Mouse (Mus musculus) midbrain, embryonic 16.5 days (tissue): ENCODE results near the gene Plxna4. TPM values are rescaled to one million over a fixed set of nuclear protein-coding genes. Genes with fewer than 3 reads are reported as not detected.

Source experiments
- ATAC-seq: fragments of 200-750 bp; cut with Nextera tagmentation; 2 replicates; pipeline ENCODE4 v1.8.0; 2017; ENCODE audit warnings: moderate TSS enrichment
- H3K27ac ChIP-seq: fragments of 300-500 bp; sonication (generic); 2 replicates; pipeline ENCODE4 v1.5.1; 2014; ENCODE audit warnings: mild to moderate bottlenecking, low read length, mixed read lengths
- H3K27me3 ChIP-seq: fragments of 300-500 bp; sonication (generic); 2 replicates; pipeline ENCODE4 v1.6.1; 2014; ENCODE audit warnings: low read depth, low read length, mixed read lengths; ENCODE audit not compliant: control insufficient read depth, insufficient read depth
- H3K36me3 ChIP-seq: fragments of 300-500 bp; sonication (generic); 2 replicates; pipeline ENCODE4 v1.6.1; 2014; ENCODE audit warnings: mild to moderate bottlenecking, low read length, moderate library complexity, mixed read lengths; ENCODE audit not compliant: control insufficient read depth, insufficient read depth
- H3K4me1 ChIP-seq: fragments of 300-500 bp; sonication (generic); 2 replicates; pipeline ENCODE4 v1.6.1; 2014; ENCODE audit warnings: mild to moderate bottlenecking, low read length, mixed read lengths; ENCODE audit not compliant: control insufficient read depth, insufficient read depth
- H3K4me2 ChIP-seq: fragments of 300-500 bp; sonication (generic); 2 replicates; pipeline ENCODE4 v1.6.1; 2014; ENCODE audit warnings: mild to moderate bottlenecking, low read length, mixed read lengths
- H3K4me3 ChIP-seq: fragments of 300-500 bp; sonication (generic); 2 replicates; pipeline ENCODE4 v1.5.1; 2014; ENCODE audit warnings: low read depth, mild to moderate bottlenecking, low read length, moderate library complexity, mixed read lengths
- H3K9ac ChIP-seq: fragments of 300-500 bp; sonication (generic); 2 replicates; pipeline ENCODE4 v1.6.1; 2014; ENCODE audit warnings: low read depth, low read length, mixed read lengths
- H3K9me3 ChIP-seq: fragments of 300-500 bp; sonication (generic); replicated peaks from 2 replicates; pipeline ENCODE4 v1.6.1; 2014; ENCODE audit warnings: mild to moderate bottlenecking, low read length, mixed read lengths; ENCODE audit not compliant: control insufficient read depth, poor library complexity, severe bottlenecking
- WGBS: fragments of 180-500 bp; shearing (Covaris S2); extraction: QIAGEN DNeasy Blood & Tissue Kit; methylation state at CpG from one replicate; pipeline ENCODE4 v1.1.7; 2014; 5-methylcytosine and 5-hydroxymethylcytosine counted together
- polyA plus RNA-seq: library from polyadenylated mRNA; unstranded; fragments of >200 nt; fragmentation: Nextera tagmentation; extraction: Ambion mirVana; gene quantifications from 2 replicates; pipeline ENCODE4 v1.2.1, GENCODE M21; 2015

Gene Plxna4
- polyA plus RNA-seq, 1 experiment from 2014 or later: 11.7 TPM

- ATAC-seq: no peak
- H3K9ac ChIP-seq: no peak overlapping the region
- 36% methylated on average over 13 of the region's 13 CpGs for WGBS
Observed at GRCm38 (mm10) chr6:32590979-32591758, 3.2 kb upstream of the Plxna4 start.

GRCm38 (mm10) chr6:32589632-32590031, 1.6 kb upstream of the Plxna4 start:
- ATAC-seq: no peak
- 74% methylated on average over 4 of the region's 4 CpGs for WGBS

More at GRCm38 (mm10) chr6:32590979-32591758, 3.2 kb upstream of the Plxna4 start:
- Histone ChIP-seq H3K36me3 (no peaks in the 10 kb centered on the region), H3K27ac (no peak overlapping the region), H3K27me3 (peaks cover 8% of the 10 kb centered on the region), H3K4me3 (no peak overlapping the region), H3K9me3 (no peaks in the 10 kb centered on the region), H3K4me1 (peaks cover 3% of the 10 kb centered on the region; the same call in 1 of the 2 replicates), H3K4me2 (no peak overlapping the region)

GRCm38 (mm10) chr6:32587136-32588009, 619 bp downstream of the Plxna4 start:
- Histone ChIP-seq H3K27ac (peak overlapping the region; percentile 90), H3K4me2 (peak overlapping the region; percentile 78), H3K9ac (peak overlapping the region; percentile 94), H3K4me1 (peaks cover 23% of the 10 kb centered on the region), H3K36me3 (no peaks in the 10 kb centered on the region), H3K4me3 (peak overlapping the region; percentile 85), H3K27me3 (peaks cover 8% of the 10 kb centered on the region), H3K9me3 (no peaks in the 10 kb centered on the region)
- under 1% methylated on average over 73 of the region's 82 CpGs for WGBS
- ATAC-seq: peak; percentile 47

More at GRCm38 (mm10) chr6:32589632-32590031, 1.6 kb upstream of the Plxna4 start:
- H3K27ac ChIP-seq: no peak overlapping the region
- H3K36me3 ChIP-seq: no peaks in the 10 kb centered on the region
- no peak overlapping the region for H3K4me3 ChIP-seq
- no peak overlapping the region for H3K9ac ChIP-seq
- no peak overlapping the region for H3K4me2 ChIP-seq
- H3K9me3 ChIP-seq: no peaks in the 10 kb centered on the region
- peaks cover 8% of the 10 kb centered on the region for H3K27me3 ChIP-seq
- H3K4me1 ChIP-seq: peaks cover 8% of the 10 kb centered on the region

- Histone ChIP-seq H3K27me3 (peaks cover 7% of the 10 kb centered on the region), H3K4me3 (peak overlapping the region; percentile 85), H3K4me2 (peak overlapping the region; percentile 78), H3K9me3 (no peaks in the 10 kb centered on the region), H3K27ac (peak overlapping the region; percentile 90), H3K9ac (peak overlapping the region; percentile 94), H3K4me1 (peaks cover 26% of the 10 kb centered on the region), H3K36me3 (no peaks in the 10 kb centered on the region)
- WGBS: 2% methylated on average over 11 of the region's 13 CpGs
- no peak for ATAC-seq
Observed at GRCm38 (mm10) chr6:32586821-32587135, 1.2 kb downstream of the Plxna4 start.

- peaks cover 5% of the 10 kb centered on the region; the same call in 1 of the 2 replicates for H3K27me3 ChIP-seq
- no peak for ATAC-seq
- peaks cover 26% of the 10 kb centered on the region for H3K4me1 ChIP-seq
- H3K9ac ChIP-seq: peak overlapping the region; percentile 94
- peak overlapping the region; percentile 78 for H3K4me2 ChIP-seq
- H3K36me3 ChIP-seq: no peaks in the 10 kb centered on the region
- WGBS: 1% methylated on average over 13 of the region's 13 CpGs
- H3K9me3 ChIP-seq: no peaks in the 10 kb centered on the region
- H3K4me3 ChIP-seq: peak overlapping the region; percentile 85
- peak overlapping the region; percentile 90 for H3K27ac ChIP-seq
Observed at GRCm38 (mm10) chr6:32586390-32586789, 1.6 kb downstream of the Plxna4 start.

GRCm38 (mm10) chr6:32585211-32585610, 2.8 kb downstream of the Plxna4 start:
- H3K4me1 ChIP-seq: peaks cover 26% of the 10 kb centered on the region

GRCm38 (mm10) chr6:32584243-32584880, 3.6 kb downstream of the Plxna4 start:
- H3K4me3 ChIP-seq: peak overlapping the region; percentile 85
- no peaks in the 10 kb centered on the region for H3K36me3 ChIP-seq
- no peaks in the 10 kb centered on the region for H3K27me3 ChIP-seq
- H3K9ac ChIP-seq: peak overlapping the region; percentile 49
- peaks cover 26% of the 10 kb centered on the region for H3K4me1 ChIP-seq
- peak overlapping the region; percentile 3; the same call in 1 of the 2 replicates for H3K27ac ChIP-seq
- H3K9me3 ChIP-seq: no peaks in the 10 kb centered on the region
- peak overlapping the region; percentile 78 for H3K4me2 ChIP-seq
- WGBS: 11% methylated on average over 5 of the region's 5 CpGs
- peak; percentile 30; the same call in 1 of the 2 replicates for ATAC-seq

More at GRCm38 (mm10) chr6:32585211-32585610, 2.8 kb downstream of the Plxna4 start:
- Histone ChIP-seq H3K4me2 (peak overlapping the region; percentile 78), H3K27me3 (no peaks in the 10 kb centered on the region), H3K9me3 (no peaks in the 10 kb centered on the region), H3K27ac (peak overlapping the region; percentile 3; the same call in 1 of the 2 replicates), H3K9ac (peak overlapping the region; percentile 49), H3K36me3 (no peaks in the 10 kb centered on the region), H3K4me3 (peak overlapping the region; percentile 85)
- ATAC-seq: no peak
- 28% methylated on average over 3 of the region's 3 CpGs for WGBS

GRCm38 (mm10) chr6:32583582-32583981, 4.4 kb downstream of the Plxna4 start:
- Histone ChIP-seq H3K4me3 (peak overlapping the region; percentile 85), H3K9me3 (no peaks in the 10 kb centered on the region), H3K36me3 (no peaks in the 10 kb centered on the region), H3K4me1 (peaks cover 26% of the 10 kb centered on the region), H3K9ac (peak overlapping the region; percentile 58), H3K27me3 (no peaks in the 10 kb centered on the region), H3K27ac (no peak overlapping the region), H3K4me2 (peak overlapping the region; percentile 78)
- ATAC-seq: no peak
- WGBS: 7% methylated on average over 3 of the region's 3 CpGs
